Mouse (Mus musculus): ENCODE measurements around the gene Dhx30. TPM values are rescaled to one million over a fixed set of nuclear protein-coding genes. Genes with fewer than 3 reads are reported as not detected.
"Not testable (repeated sequence)": the region's sequence is repeated elsewhere in the genome, so short reads cannot be mapped to it uniquely, and the experiment has no call there.

Gene Dhx30
- polyA plus RNA-seq (2015; fragmentation: Nextera tagmentation; extraction: Ambion mirVana): 86.5 and 88.9 TPM in 2 replicates

DNA sequence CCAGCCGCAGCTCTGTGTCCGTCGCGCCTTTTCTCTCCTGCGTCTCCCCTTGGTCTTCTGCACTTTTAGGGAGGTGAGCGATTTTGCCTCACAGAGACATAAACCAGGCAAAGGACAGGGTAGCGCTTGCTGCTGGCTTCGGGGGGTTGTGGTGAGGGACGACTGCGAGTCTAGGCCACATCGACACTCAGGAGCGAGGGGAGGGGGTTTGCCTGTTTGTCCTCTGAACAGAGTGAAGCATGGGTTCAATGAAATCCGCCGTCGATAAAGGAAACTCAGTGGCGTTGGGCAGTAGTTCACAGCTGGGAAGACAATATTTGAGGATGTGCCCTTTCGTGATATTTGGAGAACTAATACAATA is at the start of gene Dhx30:
Gene Dhx30, minus strand, starts transcription at position 52 of the 361 bp plus-strand sequence.
- peak within 1 kb of the TSS; percentile 90 for H3K27ac ChIP-seq
- no peaks in the 10 kb centered on the region for H3K27me3 ChIP-seq (ENCODE audit: insufficient read depth, low read length)
- H3K9me3 ChIP-seq (replicated peaks; ENCODE audit: low read length): no peaks in the 10 kb centered on the region
- H3K9ac ChIP-seq (ENCODE audit: low read depth, low read length): peak within 1 kb of the TSS; percentile 92
- H3K4me2 ChIP-seq (ENCODE audit: low read length): peak within 1 kb of the TSS; percentile 60
- H3K36me3 ChIP-seq (ENCODE audit: insufficient read depth, low read length): peaks cover 9% of the 10 kb centered on the region; the same call in 1 of the 2 replicates
- peaks cover 8% of the 10 kb centered on the region for H3K4me1 ChIP-seq (replicated peaks; ENCODE audit: insufficient read depth, low read length)
- under 1% methylated on average over 17 of the region's 17 CpGs for WGBS
- H3K4me3 ChIP-seq (replicated peaks; ENCODE audit: low read depth, low read length): peak within 1 kb of the TSS; percentile 80
- ATAC-seq (replicated peaks; ENCODE audit: low FRiP score, low read depth) (no peak), DNase-seq (ENCODE audit: low spot score) (no peak)
- no peak for TF ChIP-seq CTCF (IDR thresholded peaks at IDR 0.05; ENCODE audit: low read depth)

DNA sequence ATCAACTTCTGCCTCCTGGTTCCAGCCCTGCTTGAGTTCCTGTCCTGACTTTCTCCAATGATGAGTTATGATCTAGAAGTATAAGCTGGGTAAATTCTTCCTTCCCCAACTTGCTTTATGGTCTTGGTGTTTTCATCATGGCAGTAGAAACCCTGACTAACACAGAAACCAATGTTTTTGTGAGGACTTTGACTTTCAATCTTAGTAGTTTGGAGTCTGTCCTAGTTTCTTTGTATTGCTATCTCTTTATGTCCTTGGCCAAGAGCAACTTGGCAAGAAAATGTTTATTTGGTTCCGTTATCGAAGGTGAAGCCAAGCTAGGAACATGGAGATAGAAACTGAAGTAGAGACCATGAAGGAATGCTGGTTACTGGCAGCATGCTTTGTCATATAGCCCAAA is 45.4 kb upstream of the Dhx30 start:
- 94% methylated on average over 2 of the region's 2 CpGs for WGBS
- H3K36me3 ChIP-seq (ENCODE audit: insufficient read depth, low read length): peaks cover 45% of the 10 kb centered on the region
- TF ChIP-seq CTCF (IDR thresholded peaks at IDR 0.05; ENCODE audit: low read depth): no peak

DNA sequence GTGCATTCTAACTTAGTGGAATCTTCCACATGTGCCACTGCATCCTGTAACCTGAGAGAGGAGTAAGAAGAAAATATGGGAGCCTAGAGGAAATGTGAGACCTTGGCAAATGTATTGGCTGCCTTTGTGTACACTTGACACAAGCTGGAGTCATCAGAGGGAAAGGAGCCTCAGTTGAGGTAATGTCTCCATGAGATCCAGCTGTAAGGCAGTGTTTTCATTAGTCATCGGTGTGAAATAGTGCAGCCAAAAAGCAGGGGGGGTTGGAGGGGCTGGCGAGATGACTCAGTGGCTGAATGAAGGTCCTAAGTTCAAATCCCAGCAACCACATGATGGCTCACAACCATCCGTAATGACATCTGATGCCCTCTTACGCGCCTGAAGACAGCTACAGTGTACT is 44.8 kb upstream of the Dhx30 start:
- Histone ChIP-seq H3K27me3 (ENCODE audit: insufficient read depth, low read length) (no peaks in the 10 kb centered on the region), H3K27ac (no peak overlapping the region), H3K4me1 (replicated peaks; ENCODE audit: insufficient read depth, low read length) (no peaks in the 10 kb centered on the region), H3K9ac (ENCODE audit: low read depth, low read length) (no peak overlapping the region), H3K4me2 (ENCODE audit: low read length) (no peak overlapping the region), H3K9me3 (replicated peaks; ENCODE audit: low read length) (no peaks in the 10 kb centered on the region), H3K4me3 (replicated peaks; ENCODE audit: low read depth, low read length) (no peak overlapping the region), H3K36me3 (ENCODE audit: insufficient read depth, low read length) (peaks cover 44% of the 10 kb centered on the region)
- ATAC-seq (replicated peaks; ENCODE audit: low FRiP score, low read depth) (no peak), DNase-seq (ENCODE audit: low spot score) (peak; percentile 9)
- no peak for TF ChIP-seq CTCF (IDR thresholded peaks at IDR 0.05; ENCODE audit: low read depth)
- WGBS: 66% methylated on average over 5 of the region's 5 CpGs

More for the DNA sequence above, 45.4 kb upstream of the Dhx30 start:
- H3K4me2 ChIP-seq (ENCODE audit: low read length): no peak overlapping the region
- DNase-seq (ENCODE audit: low spot score): no peak
- H3K27ac ChIP-seq: no peak overlapping the region
- no peak overlapping the region for H3K4me3 ChIP-seq (replicated peaks; ENCODE audit: low read depth, low read length)
- no peak overlapping the region for H3K9ac ChIP-seq (ENCODE audit: low read depth, low read length)
- no peaks in the 10 kb centered on the region for H3K4me1 ChIP-seq (replicated peaks; ENCODE audit: insufficient read depth, low read length)
- ATAC-seq (replicated peaks; ENCODE audit: low FRiP score, low read depth): no peak
- H3K27me3 ChIP-seq (ENCODE audit: insufficient read depth, low read length): no peaks in the 10 kb centered on the region
- no peaks in the 10 kb centered on the region for H3K9me3 ChIP-seq (replicated peaks; ENCODE audit: low read length)

DNA sequence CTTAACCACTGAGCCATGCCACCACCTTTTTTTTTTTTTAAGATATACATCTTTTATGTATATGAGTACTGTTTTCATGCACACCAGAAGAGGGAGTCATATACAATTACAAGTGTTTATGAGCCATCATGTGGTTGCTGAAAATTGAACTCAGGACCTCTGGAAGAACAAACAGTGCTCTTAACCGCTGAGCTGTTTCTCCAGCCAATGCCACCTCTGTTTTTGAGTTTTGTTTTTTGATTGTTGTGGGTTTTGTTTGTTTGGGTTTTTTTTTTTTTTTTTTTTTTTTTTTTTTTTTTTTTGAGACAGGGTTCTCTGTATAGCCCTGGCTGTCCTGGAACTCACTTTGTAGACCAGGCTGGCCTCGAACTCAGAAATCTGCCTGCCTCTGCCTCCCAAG is 42.9 kb upstream of the Dhx30 start:
- WGBS: 94% methylated on average over 2 of the region's 2 CpGs
- H3K27ac ChIP-seq: not testable (repeated sequence)

DNA sequence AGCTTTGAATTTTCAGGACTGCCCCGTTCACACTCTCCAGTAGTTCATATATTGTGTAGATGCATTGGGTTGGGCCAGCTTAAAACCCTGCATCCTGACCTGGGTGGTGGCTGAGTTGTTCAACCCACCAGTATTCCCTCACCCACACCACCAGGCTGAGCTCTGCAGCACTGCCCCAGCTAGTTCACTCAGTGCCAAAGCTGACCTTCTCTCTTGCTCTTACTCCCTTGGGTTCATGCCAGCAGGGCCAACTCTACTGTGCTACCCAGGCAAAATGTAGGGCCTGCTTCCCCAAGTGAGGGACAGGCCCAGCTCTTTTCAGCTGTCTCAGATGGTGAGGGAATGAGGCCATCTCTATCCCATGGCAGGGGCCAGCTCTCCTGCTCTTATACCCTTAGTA is 41.4 kb upstream of the Dhx30 start:
- TF ChIP-seq CTCF (IDR thresholded peaks at IDR 0.05; ENCODE audit: low read depth): no peak
- H3K9ac ChIP-seq (ENCODE audit: low read depth, low read length): no peak overlapping the region
- peaks cover 45% of the 10 kb centered on the region for H3K36me3 ChIP-seq (ENCODE audit: insufficient read depth, low read length)
- no peak overlapping the region for H3K4me2 ChIP-seq (ENCODE audit: low read length)
- DNase-seq (ENCODE audit: low spot score) (no peak), ATAC-seq (replicated peaks; ENCODE audit: low FRiP score, low read depth) (no peak)
- H3K27me3 ChIP-seq (ENCODE audit: insufficient read depth, low read length): no peaks in the 10 kb centered on the region
- no peak overlapping the region for H3K4me3 ChIP-seq (replicated peaks; ENCODE audit: low read depth, low read length)
- 100% methylated on average over 1 of the region's 1 CpGs for WGBS
- H3K27ac ChIP-seq: no peak overlapping the region
- no peaks in the 10 kb centered on the region for H3K9me3 ChIP-seq (replicated peaks; ENCODE audit: low read length)
- no peaks in the 10 kb centered on the region for H3K4me1 ChIP-seq (replicated peaks; ENCODE audit: insufficient read depth, low read length)

More for the DNA sequence above, 42.9 kb upstream of the Dhx30 start:
- H3K36me3 ChIP-seq (ENCODE audit: insufficient read depth, low read length): peaks cover 48% of the 10 kb centered on the region
- H3K4me1 ChIP-seq (replicated peaks; ENCODE audit: insufficient read depth, low read length); H3K4me3 ChIP-seq (replicated peaks; ENCODE audit: low read depth, low read length); H3K9ac ChIP-seq (ENCODE audit: low read depth, low read length); H3K9me3 ChIP-seq (replicated peaks; ENCODE audit: low read length); H3K4me2 ChIP-seq (ENCODE audit: low read length); DNase-seq (ENCODE audit: low spot score); H3K27me3 ChIP-seq (ENCODE audit: insufficient read depth, low read length); ATAC-seq (replicated peaks; ENCODE audit: low FRiP score, low read depth): not testable (repeated sequence)

DNA sequence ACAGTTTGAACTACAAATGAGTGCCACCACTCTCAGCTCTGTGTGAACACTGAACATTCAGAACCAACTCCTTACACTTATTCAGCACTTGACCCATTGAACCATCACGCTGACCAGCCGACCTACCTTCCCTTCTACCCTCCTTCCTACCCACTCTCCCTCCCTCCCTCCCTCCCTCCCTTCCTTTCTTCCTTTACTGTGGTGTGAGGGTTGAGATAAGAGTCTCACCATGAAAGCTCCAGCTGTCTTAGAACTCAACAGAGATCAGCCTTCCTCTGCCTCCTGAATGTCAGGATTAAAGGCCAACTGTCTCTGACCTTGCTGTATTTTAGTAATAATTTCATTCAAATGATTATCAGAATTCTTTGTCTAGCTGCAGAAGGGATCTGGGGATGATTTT is 31.0 kb upstream of the Dhx30 start:
- no peaks in the 10 kb centered on the region for H3K27me3 ChIP-seq (ENCODE audit: insufficient read depth, low read length)
- ATAC-seq (replicated peaks; ENCODE audit: low FRiP score, low read depth): no peak
- 67% methylated on average over 2 of the region's 2 CpGs for WGBS

DNA sequence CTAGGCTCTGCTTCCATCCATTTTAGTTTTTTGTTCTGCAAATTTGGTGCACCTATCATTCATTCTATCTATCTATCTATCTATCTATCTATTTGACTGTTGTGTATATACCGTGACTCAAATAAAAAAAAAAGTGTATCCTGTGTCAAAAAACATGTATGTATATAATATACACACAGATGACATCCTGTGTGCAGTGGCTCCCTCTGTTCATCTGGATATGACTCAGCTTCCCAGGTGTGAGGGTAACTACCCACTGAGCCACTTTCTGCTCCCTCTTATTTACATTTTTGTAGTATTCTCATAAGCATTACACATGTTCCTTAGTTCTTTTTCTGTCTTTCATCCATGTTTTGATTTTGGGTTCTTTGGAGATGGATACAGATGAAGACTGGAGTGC is 24.5 kb upstream of the Dhx30 start:
- Histone ChIP-seq H3K27me3 (ENCODE audit: insufficient read depth, low read length) (no peaks in the 10 kb centered on the region), H3K4me3 (replicated peaks; ENCODE audit: low read depth, low read length) (no peak overlapping the region), H3K9me3 (replicated peaks; ENCODE audit: low read length) (no peaks in the 10 kb centered on the region), H3K36me3 (ENCODE audit: insufficient read depth, low read length) (peaks cover 13% of the 10 kb centered on the region; the same call in 1 of the 2 replicates), H3K9ac (ENCODE audit: low read depth, low read length) (no peak overlapping the region), H3K27ac (no peak overlapping the region), H3K4me1 (replicated peaks; ENCODE audit: insufficient read depth, low read length) (no peaks in the 10 kb centered on the region), H3K4me2 (ENCODE audit: low read length) (no peak overlapping the region)
- ATAC-seq (replicated peaks; ENCODE audit: low FRiP score, low read depth) (no peak), DNase-seq (ENCODE audit: low spot score) (no peak)
- WGBS: 93% methylated on average over 1 of the region's 1 CpGs
- no peak for TF ChIP-seq CTCF (IDR thresholded peaks at IDR 0.05; ENCODE audit: low read depth)

More for the DNA sequence above, 31.0 kb upstream of the Dhx30 start:
- TF ChIP-seq CTCF (IDR thresholded peaks at IDR 0.05; ENCODE audit: low read depth): no peak
- no peaks in the 10 kb centered on the region for H3K9me3 ChIP-seq (replicated peaks; ENCODE audit: low read length)
- H3K4me1 ChIP-seq (replicated peaks; ENCODE audit: insufficient read depth, low read length): no peaks in the 10 kb centered on the region
- no peak overlapping the region for H3K4me2 ChIP-seq (ENCODE audit: low read length)
- no peak overlapping the region for H3K27ac ChIP-seq
- DNase-seq (ENCODE audit: low spot score): no peak
- peaks cover 19% of the 10 kb centered on the region; the same call in 1 of the 2 replicates for H3K36me3 ChIP-seq (ENCODE audit: insufficient read depth, low read length)
- no peak overlapping the region for H3K4me3 ChIP-seq (replicated peaks; ENCODE audit: low read depth, low read length)
- H3K9ac ChIP-seq (ENCODE audit: low read depth, low read length): no peak overlapping the region

Data from kidney, postnatal 0 days (tissue).